Mouse (Mus musculus) heart, adult 2 months (tissue): ENCODE results near the gene Snrpd3. TPM values are rescaled to one million over a fixed set of nuclear protein-coding genes. Genes with fewer than 3 reads are reported as not detected.

Source experiments
- DNase-seq, 2 experiments: peaks; one replicate each; pipeline ENCODE4 v3.0.0; 2021
- H3K27ac ChIP-seq: fragments of 200-600 bp; 2 replicates; pipeline ENCODE4 v1.8.1; 2022
- H3K27me3 ChIP-seq: fragments of 200-500 bp; 2 replicates; pipeline ENCODE4 v1.6.1; 2012; ENCODE audit warnings: mild to moderate bottlenecking, low read length, inconsistent platforms, mixed read lengths; ENCODE audit not compliant: control insufficient read depth, insufficient read depth
- H3K36me3 ChIP-seq: fragments of 200-500 bp; 2 replicates; pipeline ENCODE4 v1.6.1; 2012; ENCODE audit warnings: low read length, inconsistent platforms; ENCODE audit not compliant: control insufficient read depth, insufficient read depth
- H3K4me1 ChIP-seq: fragments of 200-500 bp; 2 replicates; pipeline ENCODE4 v1.6.1; 2011; ENCODE audit warnings: low read length; ENCODE audit not compliant: control insufficient read depth, insufficient read depth
- H3K4me3 ChIP-seq: fragments of 200-600 bp; 2 replicates; pipeline ENCODE4 v1.8.1; 2022
- H3K79me2 ChIP-seq: fragments of 200-500 bp; replicated peaks from 2 replicates; pipeline ENCODE4 v1.6.1; 2012; ENCODE audit warnings: mild to moderate bottlenecking, inconsistent platforms, low read length, moderate library complexity, mixed read lengths; ENCODE audit not compliant: control insufficient read depth, insufficient read depth
- H3K9ac ChIP-seq: fragments of 200-500 bp; 2 replicates; pipeline ENCODE4 v1.6.1; 2012; ENCODE audit warnings: low read depth, mild to moderate bottlenecking, control low read depth, inconsistent platforms, low read length, mixed read lengths
- CTCF ChIP-seq: fragments of 200-600 bp; IDR thresholded peaks from 2 replicates; pipeline ENCODE4 v1.8.1; 2022; ENCODE audit warnings: antibody characterized with exemption, mild to moderate bottlenecking, moderate library complexity
- EP300 ChIP-seq: fragments of 200-500 bp; IDR thresholded peaks from 2 replicates; pipeline ENCODE4 v1.6.1; 2011; ENCODE audit warnings: low read depth, low read length, control low read depth; ENCODE audit not compliant: insufficient read depth
- POLR2A ChIP-seq: fragments of 200-500 bp; IDR thresholded peaks from 2 replicates; pipeline ENCODE4 v1.6.1; 2011; ENCODE audit warnings: mild to moderate bottlenecking, low read depth, low read length, control low read depth; ENCODE audit not compliant: insufficient read depth
- WGBS: fragments of 180-500 bp; shearing (Covaris S2); methylation state at CpG from one replicate; pipeline ENCODE4 v1.1.7; 2018; 5-methylcytosine and 5-hydroxymethylcytosine counted together
- intact Hi-C: fragments of 180-260 bp; cut with DNase I; formaldehyde crosslinking; loops from one replicate; pipeline ENCODE4 v1.15.1; 2025
- polyA plus RNA-seq: library from polyadenylated mRNA; depleted of rRNA; stranded (reverse); fragments of >200 nt; gene quantifications from 2 replicates; pipeline ENCODE4 v1.2.3, GENCODE M21; 2012
- total RNA-seq, 2 experiments: library from RNA; stranded (reverse); gene quantifications; 2 replicates each; pipeline ENCODE4 v1.2.3; 2021

Snrpd3 gene
- total and polyA plus RNA-seq, 3 experiments, result 20.8 to 65.8 (median 61.1) TPM

DNA sequence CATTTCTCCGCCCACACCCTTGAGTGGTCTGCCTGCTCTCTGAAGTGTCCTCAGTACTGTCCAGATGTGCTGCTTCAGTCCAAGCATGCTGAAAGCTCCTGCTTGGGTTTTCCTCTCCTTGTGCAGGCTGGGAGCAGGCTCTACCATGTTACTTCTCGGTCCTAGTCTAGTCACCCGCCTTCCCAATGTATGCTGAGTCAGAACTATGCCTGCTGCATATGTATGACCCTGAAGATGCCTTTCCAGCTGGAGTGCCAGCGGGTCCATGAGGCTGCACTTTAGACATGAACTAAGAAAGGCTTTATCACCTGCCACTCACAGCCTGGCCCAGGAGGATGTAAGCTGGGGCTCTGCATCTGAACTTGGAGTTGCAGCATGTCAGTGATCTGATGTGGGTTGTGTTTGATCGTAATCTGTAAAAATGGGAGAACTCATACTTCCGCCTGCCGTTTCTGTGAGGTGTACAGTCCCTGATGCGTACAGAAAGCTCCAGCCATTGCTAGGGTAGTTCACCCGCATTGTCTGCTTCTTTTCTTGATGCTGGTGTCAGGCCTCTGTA is 14.3 kb downstream of the Snrpd3 start:
- no peak overlapping the region for H3K9ac ChIP-seq
- 92% methylated on average over 9 of the region's 9 CpGs for WGBS
- no peak for TF ChIP-seq CTCF
- TF ChIP-seq EP300, result no peak
- no peak for TF ChIP-seq POLR2A
- H3K4me1 ChIP-seq, result peaks cover 3% of the 10 kb centered on the region
- H3K27me3 ChIP-seq, result no peaks in the 10 kb centered on the region
- H3K27ac ChIP-seq, result no peak overlapping the region
- peaks cover 5% of the 10 kb centered on the region for H3K36me3 ChIP-seq
- no peak overlapping the region for H3K4me3 ChIP-seq
- no peaks in the 10 kb centered on the region; the same call in 1 of the 2 replicates for H3K79me2 ChIP-seq
- no peak for DNase-seq
- intact Hi-C loops, result no loop called here

DNA sequence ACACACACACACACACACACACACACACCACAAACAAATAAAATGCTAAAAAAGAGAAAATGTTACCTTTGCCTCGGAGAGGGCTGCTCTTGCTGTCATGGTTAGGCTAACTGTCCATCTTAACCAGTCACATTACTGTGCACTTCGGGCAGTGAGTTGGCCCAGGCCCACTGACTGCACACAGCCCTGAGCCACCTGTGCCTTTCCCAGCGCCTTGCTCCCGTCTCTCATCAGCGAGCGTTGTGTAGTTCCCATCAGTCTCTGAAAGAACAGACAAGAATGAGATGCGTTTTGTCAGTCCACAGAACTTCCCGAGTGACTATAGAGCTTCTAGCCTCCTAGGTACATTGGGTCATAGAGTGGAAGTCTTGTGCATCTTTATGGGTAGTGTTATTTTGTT is 16.9 kb downstream of the Snrpd3 start:
- Histone ChIP-seq H3K27ac (no peak overlapping the region; the same call in 1 of the 2 replicates), H3K9ac (no peak overlapping the region), H3K4me1 (peaks cover 3% of the 10 kb centered on the region), H3K36me3 (peaks cover 5% of the 10 kb centered on the region), H3K79me2 (no peaks in the 10 kb centered on the region), H3K27me3 (no peaks in the 10 kb centered on the region), H3K4me3 (no peak overlapping the region)
- intact Hi-C loops, result no loop called here
- no peak for TF ChIP-seq EP300
- no peak for DNase-seq
- 80% methylated on average over 8 of the region's 8 CpGs for WGBS

DNA sequence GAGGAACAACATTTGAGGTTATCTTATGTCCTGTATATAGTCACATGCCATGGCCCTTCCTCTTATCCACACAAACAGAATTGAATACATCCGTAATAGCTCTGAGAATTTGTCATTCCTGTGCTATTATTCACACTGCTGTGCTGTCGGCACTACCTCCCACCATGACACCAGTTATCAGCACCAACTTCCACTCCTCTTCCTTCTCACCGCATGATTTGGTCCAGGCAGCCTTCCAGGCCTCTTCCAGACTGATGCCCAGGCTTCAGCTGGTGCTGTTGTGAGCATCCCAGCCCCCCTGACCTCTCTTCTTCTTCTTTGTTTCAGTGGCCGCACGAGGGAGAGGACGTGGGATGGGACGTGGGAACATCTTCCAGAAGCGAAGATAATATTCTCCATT is 17.6 kb downstream of the Snrpd3 start:
- Histone ChIP-seq H3K27me3 (no peaks in the 10 kb centered on the region), H3K36me3 (peaks cover 5% of the 10 kb centered on the region), H3K27ac (peak overlapping the region; percentile 36), H3K4me1 (peaks cover 3% of the 10 kb centered on the region), H3K9ac (no peak overlapping the region), H3K4me3 (no peak overlapping the region), H3K79me2 (no peaks in the 10 kb centered on the region)
- WGBS, result 32% methylated on average over 8 of the region's 8 CpGs
- peak; percentile 47 to 71 for DNase-seq
- intact Hi-C loops, result no loop called here
- TF ChIP-seq EP300 (peak; percentile 55; the same call in 1 of the 2 replicates), POLR2A (no peak), CTCF (no peak)

DNA sequence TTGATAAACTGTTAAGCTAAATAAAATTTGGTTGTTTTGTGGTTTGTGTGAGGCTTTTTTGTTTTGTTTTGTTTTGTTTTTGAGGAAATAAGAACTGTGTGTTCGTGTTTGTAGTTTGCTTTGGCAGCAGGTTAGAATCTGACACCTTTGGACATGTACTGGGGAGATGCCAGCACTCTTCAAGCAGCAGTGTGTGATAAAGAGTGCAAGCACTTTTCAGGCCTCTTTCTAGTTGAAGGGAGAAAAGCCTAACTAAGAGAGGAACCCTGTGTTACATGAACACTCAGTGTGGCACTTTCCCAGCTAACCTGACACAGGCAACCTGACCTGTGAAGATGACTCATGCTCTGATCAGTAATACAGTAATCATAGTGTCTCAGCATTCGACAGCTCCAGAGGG is 18.1 kb downstream of the Snrpd3 start:
- Histone ChIP-seq H3K4me1 (peaks cover 3% of the 10 kb centered on the region), H3K27ac (peak overlapping the region; percentile 36), H3K36me3 (peaks cover 5% of the 10 kb centered on the region), H3K9ac (no peak overlapping the region), H3K27me3 (no peaks in the 10 kb centered on the region), H3K79me2 (no peaks in the 10 kb centered on the region), H3K4me3 (no peak overlapping the region)
- peak in 1 of 2 experiments; percentile 47 for DNase-seq
- intact Hi-C loops, result no loop called here
- TF ChIP-seq POLR2A (0 out of 2 replicates have a peak, but pooled peaks have one; percentile 11), CTCF (no peak)
- 33% methylated on average over 2 of the region's 2 CpGs for WGBS

DNA sequence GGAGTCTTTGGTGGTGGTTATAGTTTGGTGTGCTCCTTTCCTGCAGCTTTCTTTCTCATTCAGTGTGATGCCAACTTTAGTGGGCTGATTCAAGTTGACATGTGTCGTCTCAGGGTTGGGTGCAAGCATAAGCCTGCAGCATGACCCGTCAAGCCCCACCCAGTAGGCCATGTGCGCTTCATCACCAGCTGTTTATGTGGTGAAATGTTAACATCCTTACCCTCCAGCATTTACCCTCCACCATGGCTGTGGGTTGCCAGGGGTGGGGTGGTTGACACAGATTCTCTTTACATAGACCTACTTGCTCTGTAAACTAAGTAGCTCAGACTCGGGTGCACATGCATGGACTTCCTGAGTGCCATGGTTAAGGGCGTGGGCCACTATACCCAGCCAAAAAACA is 18.8 kb downstream of the Snrpd3 start:
- Histone ChIP-seq H3K4me1 (peaks cover 3% of the 10 kb centered on the region), H3K36me3 (peaks cover 5% of the 10 kb centered on the region), H3K9ac (no peak overlapping the region), H3K27me3 (no peaks in the 10 kb centered on the region), H3K27ac (no peak overlapping the region; the same call in 1 of the 2 replicates), H3K79me2 (no peaks in the 10 kb centered on the region), H3K4me3 (no peak overlapping the region)
- intact Hi-C loops, result no loop called here
- no peak for DNase-seq
- 86% methylated on average over 5 of the region's 5 CpGs for WGBS
- TF ChIP-seq POLR2A, result no peak
- no peak for TF ChIP-seq CTCF
- TF ChIP-seq EP300, result no peak

DNA sequence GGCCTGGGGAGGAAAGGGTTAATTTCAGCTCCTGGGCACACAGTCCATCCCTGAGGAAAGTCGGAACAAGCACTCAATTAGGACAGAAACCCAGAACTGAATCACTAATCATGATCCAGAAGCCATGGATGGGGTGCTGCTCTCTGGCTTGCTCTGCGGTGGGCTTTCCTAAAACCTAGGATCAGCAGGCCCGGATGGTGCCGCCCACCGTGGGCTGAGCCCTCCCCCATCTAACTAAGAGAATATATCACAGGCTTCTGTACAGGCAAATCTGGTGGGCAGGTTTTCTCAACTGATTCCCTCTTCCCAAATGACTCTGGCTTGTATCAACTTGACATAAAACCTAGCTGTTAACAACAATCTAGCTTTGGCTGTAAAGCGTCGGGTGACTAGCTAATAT is 30.6 kb downstream of the Snrpd3 start:
- no peak for DNase-seq
- no peaks in the 10 kb centered on the region; the same call in 1 of the 2 replicates for H3K4me1 ChIP-seq
- intact Hi-C loops, result no loop called here
- no peaks in the 10 kb centered on the region for H3K79me2 ChIP-seq
- H3K36me3 ChIP-seq, result no peaks in the 10 kb centered on the region
- WGBS, result 54% methylated on average over 7 of the region's 7 CpGs
- no peak overlapping the region for H3K9ac ChIP-seq
- H3K27ac ChIP-seq, result no peak overlapping the region
- no peaks in the 10 kb centered on the region for H3K27me3 ChIP-seq
- TF ChIP-seq CTCF (no peak), POLR2A (no peak), EP300 (no peak)
- no peak overlapping the region for H3K4me3 ChIP-seq
